Mouse (Mus musculus) G1E (cell line): Measurements from ENCODE around the gene Tspan18. TPM values are rescaled to one million over a fixed set of nuclear protein-coding genes. Genes with fewer than 3 reads are reported as not detected.

Experiments used
- ATAC-seq: 2 replicates; pipeline ENCODE4 v1.8.0; 2016; ENCODE audit warnings: mild to moderate bottlenecking; ENCODE audit not compliant: insufficient number of reproducible peaks, poor library complexity, low FRiP score, severe bottlenecking; ENCODE audit errors: extremely low read depth
- DNase-seq: peaks from one replicate; pipeline ENCODE4 v3.0.0; 2012; ENCODE audit warnings: low spot score
- H3K27me3 ChIP-seq: 2 replicates; pipeline ENCODE4 v1.6.1; 2012; ENCODE audit warnings: mild to moderate bottlenecking, low read length, inconsistent platforms; ENCODE audit not compliant: insufficient read depth
- H3K36me3 ChIP-seq: replicated peaks from 2 replicates; pipeline ENCODE3; 2012; ENCODE audit warnings: mild to moderate bottlenecking, inconsistent platforms
- H3K4me1 ChIP-seq: 2 replicates; pipeline ENCODE4 v1.6.1; 2012; ENCODE audit warnings: low read depth, low read length, inconsistent platforms, mixed read lengths; ENCODE audit not compliant: insufficient read depth
- H3K4me3 ChIP-seq: 2 replicates; pipeline ENCODE4 v1.5.1; 2012; ENCODE audit warnings: low read depth, mild to moderate bottlenecking, inconsistent platforms, low read length, moderate library complexity, mixed read lengths
- H3K9me3 ChIP-seq: replicated peaks from 2 replicates; pipeline ENCODE4 v1.6.1; 2012; ENCODE audit warnings: inconsistent platforms
- CTCF ChIP-seq: IDR thresholded peaks from 2 replicates; pipeline ENCODE4 v1.5.1; 2012; ENCODE audit warnings: low read depth, low read length, inconsistent platforms, mixed read lengths
- GATA1 ChIP-seq: IDR thresholded peaks from 2 replicates; pipeline ENCODE4 v1.6.1; 2012; ENCODE audit warnings: borderline replicate concordance, low read length, inconsistent platforms, mixed read lengths
- GATA2 ChIP-seq: IDR thresholded peaks from 2 replicates; pipeline ENCODE4 v1.6.1; 2012; ENCODE audit warnings: low read depth, low read length, inconsistent platforms, borderline replicate concordance
- POLR2AphosphoS5 ChIP-seq: IDR thresholded peaks from 2 replicates; pipeline ENCODE4 v1.6.1; 2012; ENCODE audit warnings: low read depth, low read length, inconsistent platforms; ENCODE audit not compliant: insufficient replicate concordance
- TAL1 ChIP-seq: conservative IDR thresholded peaks from 2 replicates; pipeline ENCODE4 v1.6.1; 2012; ENCODE audit warnings: low read depth, low read length, inconsistent platforms, mixed read lengths
- polyA plus RNA-seq: library from polyadenylated mRNA; stranded (reverse); fragments of >175 nt; gene quantifications from 2 replicates; pipeline ENCODE4 v1.2.3, GENCODE M21; 2012
- total RNA-seq, 2 experiments: library from RNA; stranded (forward) in 1 of 2; stranded (reverse) in 1 of 2; fragments of 200-1000 nt in 1 of 2; fragments of >200 nt in 1 of 2; fragmentation: Nextera tagmentation in 1 of 2; gene quantifications; 2 replicates each; pipeline ENCODE4 v1.2.3; 2014 to 2017

The Tspan18 gene
- total and polyA plus RNA-seq, 3 experiments = 4.2 to 10.6 (median 8.5) TPM

- H3K4me1 ChIP-seq = peaks cover under 1% of the 10 kb centered on the region; the same call in 1 of the 2 replicates
- H3K4me3 ChIP-seq = no peak overlapping the region
- H3K9me3 ChIP-seq = peaks cover 7% of the 10 kb centered on the region
- H3K27me3 ChIP-seq = peaks cover 24% of the 10 kb centered on the region
- ATAC-seq (no peak), DNase-seq (no peak)
- no peaks in the 10 kb centered on the region for H3K36me3 ChIP-seq
- no peak for TF ChIP-seq POLR2AphosphoS5
- TF ChIP-seq GATA1 = no peak
- TF ChIP-seq CTCF = no peak
- no peak for TF ChIP-seq TAL1
- no peak for TF ChIP-seq GATA2
Observed at GRCm38 (mm10) chr2:93320267-93320666, 14.0 kb downstream of the Tspan18 start.

DNA sequence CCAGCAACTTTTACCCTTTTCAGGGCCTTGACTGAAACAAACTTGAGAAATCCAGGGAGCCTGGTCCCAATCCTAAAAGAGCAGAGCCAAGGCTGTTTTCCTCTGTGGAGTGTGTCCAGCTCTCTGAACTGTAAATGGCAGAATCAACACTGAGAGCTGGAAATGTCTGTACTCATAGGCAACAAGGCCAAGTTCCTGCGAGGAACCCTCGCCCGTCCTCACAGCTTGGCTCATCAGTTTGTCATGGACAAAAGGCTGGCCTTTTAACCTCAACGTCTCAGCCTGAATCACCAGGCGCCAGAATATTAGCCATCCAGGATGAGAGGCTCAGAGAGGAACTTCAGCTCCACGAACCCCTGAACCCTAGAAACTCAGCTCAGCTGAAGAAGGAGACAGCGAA lies 14.7 kb downstream of the Tspan18 start:
- no peak for ATAC-seq
- Histone ChIP-seq H3K36me3 (no peaks in the 10 kb centered on the region), H3K27me3 (peaks cover 23% of the 10 kb centered on the region), H3K4me1 (peaks cover 6% of the 10 kb centered on the region; the same call in 1 of the 2 replicates), H3K9me3 (peaks cover 7% of the 10 kb centered on the region), H3K4me3 (no peak overlapping the region)
- DNase-seq = no peak
- TF ChIP-seq GATA1 (no peak), POLR2AphosphoS5 (no peak), CTCF (no peak), GATA2 (no peak), TAL1 (no peak)

DNA sequence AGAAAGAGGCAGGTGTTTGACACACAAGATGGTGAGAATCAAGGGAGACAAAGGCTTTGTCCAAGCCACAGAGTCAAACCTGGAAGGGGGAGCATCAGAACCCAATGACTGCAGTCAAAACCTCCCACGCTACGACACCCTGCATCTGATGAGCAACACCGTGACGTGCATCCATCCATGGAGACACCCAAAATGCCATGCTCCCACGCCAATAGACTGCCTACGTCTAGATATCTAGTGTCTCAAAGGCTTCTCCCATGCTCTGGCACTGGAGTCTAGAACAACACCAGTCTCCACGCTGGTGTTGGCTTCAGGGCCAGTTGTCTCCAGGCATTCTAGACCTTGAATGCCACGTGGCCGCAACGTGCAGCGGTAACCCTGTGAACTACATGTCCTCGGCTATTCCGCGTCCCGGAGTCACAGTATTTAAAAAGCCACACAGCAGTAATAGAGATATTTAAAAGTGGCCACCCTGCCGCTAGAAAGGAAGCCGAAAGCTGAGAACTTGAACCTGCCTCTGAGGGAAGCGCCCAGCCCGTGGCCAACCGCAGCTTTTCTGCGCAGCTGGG lies 15.4 kb downstream of the Tspan18 start:
- H3K27me3 ChIP-seq = peaks cover 23% of the 10 kb centered on the region
- H3K36me3 ChIP-seq = no peaks in the 10 kb centered on the region
- TF ChIP-seq CTCF (no peak), POLR2AphosphoS5 (no peak), TAL1 (no peak), GATA1 (no peak), GATA2 (no peak)
- H3K9me3 ChIP-seq = peaks cover 7% of the 10 kb centered on the region
- DNase-seq = no peak
- peaks cover 12% of the 10 kb centered on the region for H3K4me1 ChIP-seq
- no peak for ATAC-seq
- H3K4me3 ChIP-seq = no peak overlapping the region

DNA sequence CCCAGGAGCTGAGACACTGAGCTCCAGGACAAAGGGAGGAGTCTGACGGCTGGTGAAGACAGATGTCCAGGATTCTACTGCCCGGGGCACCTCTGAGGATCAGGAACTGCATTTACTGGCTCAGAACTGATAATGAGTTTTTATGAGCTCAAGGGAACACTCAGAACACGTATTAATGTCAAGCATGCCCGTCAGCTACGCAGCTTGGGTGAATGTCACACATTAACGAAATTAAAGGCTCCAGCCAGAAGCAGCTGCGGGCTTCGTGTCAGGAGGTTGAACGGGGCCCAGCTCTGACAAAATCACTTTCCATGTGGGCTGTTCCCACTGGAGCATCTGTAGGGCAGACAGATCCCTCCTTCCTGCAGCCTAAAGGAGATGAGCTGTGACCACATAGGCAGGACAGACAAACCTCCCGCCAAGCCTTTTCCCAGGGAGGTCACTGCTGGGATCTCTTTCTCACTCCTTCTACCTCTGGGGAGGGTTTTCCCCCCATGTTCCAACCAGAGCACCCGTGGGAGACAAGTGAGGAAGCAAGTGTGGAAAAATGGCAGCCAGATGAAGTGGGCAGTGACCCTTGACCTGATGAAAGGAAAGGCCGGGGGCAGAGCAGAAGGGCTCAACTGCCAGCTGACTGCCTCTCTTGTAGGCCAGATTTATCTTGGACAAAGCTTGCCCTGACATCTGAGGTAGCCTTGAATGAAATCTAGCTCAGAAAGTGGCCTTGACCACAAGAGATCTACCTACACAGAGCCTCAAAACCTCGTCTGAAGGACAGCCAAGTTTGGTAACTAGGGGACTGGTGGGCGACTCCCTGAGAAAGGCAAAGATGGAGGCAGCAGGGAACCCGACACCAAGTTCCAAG lies 20.3 kb downstream of the Tspan18 start:
- peak; percentile 29 for ATAC-seq
- TF ChIP-seq POLR2AphosphoS5 (no peak), TAL1 (no peak), GATA1 (no peak), GATA2 (no peak), CTCF (no peak)
- DNase-seq = peak; percentile 29
- Histone ChIP-seq H3K4me1 (peaks cover 30% of the 10 kb centered on the region), H3K4me3 (no peak overlapping the region), H3K27me3 (peaks cover 32% of the 10 kb centered on the region), H3K36me3 (no peaks in the 10 kb centered on the region), H3K9me3 (no peaks in the 10 kb centered on the region)

- no peak for TF ChIP-seq GATA1
- Histone ChIP-seq H3K4me1 (peaks cover 33% of the 10 kb centered on the region), H3K27me3 (peaks cover 32% of the 10 kb centered on the region), H3K9me3 (no peaks in the 10 kb centered on the region), H3K36me3 (no peaks in the 10 kb centered on the region), H3K4me3 (no peak overlapping the region)
- ATAC-seq (no peak), DNase-seq (no peak)
Observed at GRCm38 (mm10) chr2:93312458-93312857, 21.8 kb downstream of the Tspan18 start.

DNA sequence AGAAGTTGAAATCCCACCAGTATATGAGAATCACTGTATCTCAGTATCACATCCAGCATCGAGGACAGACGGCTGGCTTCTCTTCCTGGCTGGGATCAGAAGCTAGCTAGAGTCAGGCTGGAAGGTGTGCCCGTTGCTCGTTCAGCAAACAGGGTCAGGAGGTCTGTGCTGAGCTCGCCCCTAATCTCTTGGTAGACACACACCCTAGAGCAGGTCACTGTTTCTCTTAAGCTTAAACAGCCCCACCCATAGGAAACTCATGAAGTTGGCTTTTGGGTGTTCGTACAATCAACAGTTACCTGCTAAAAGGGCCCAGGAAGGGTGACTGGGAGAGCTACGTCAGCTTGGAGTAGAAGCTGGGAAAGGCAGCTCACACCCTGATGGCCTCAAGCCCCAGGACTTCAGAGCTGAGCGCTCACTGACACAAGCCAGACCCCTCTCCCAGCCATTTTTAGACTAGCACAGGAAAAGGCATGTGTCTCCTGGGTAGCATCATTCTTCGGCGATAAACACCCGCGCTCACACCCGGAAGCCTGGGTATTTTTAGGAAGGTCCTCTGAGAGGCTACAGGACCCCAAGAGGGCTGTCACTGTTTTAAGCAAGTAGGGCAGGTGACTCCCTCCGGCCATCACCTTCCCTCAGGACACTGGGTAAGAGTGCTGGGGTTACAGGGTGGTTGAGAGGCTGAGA lies 24.4 kb downstream of the Tspan18 start:
- peaks cover 25% of the 10 kb centered on the region for H3K27me3 ChIP-seq
- no peaks in the 10 kb centered on the region for H3K36me3 ChIP-seq
- TF ChIP-seq POLR2AphosphoS5 (no peak), TAL1 (no peak), GATA1 (no peak), CTCF (no peak), GATA2 (no peak)
- no peak for ATAC-seq
- no peak for DNase-seq
- H3K4me1 ChIP-seq = peaks cover 29% of the 10 kb centered on the region
- no peak overlapping the region for H3K4me3 ChIP-seq
- no peaks in the 10 kb centered on the region for H3K9me3 ChIP-seq
